Mouse (Mus musculus): ENCODE results near the gene Ddhd1.
"Not testable (repeated sequence)": the region's sequence is repeated elsewhere in the genome, so short reads cannot be mapped to it uniquely, and the experiment has no call there.

Ddhd1 gene

GRCm38 (mm10) chr14:45580923-45581827 lies 76.8 kb downstream of the Ddhd1 start:
- not testable (repeated sequence) for DNase-seq (ENCODE audit: low spot score in 2 of 2)

DNA sequence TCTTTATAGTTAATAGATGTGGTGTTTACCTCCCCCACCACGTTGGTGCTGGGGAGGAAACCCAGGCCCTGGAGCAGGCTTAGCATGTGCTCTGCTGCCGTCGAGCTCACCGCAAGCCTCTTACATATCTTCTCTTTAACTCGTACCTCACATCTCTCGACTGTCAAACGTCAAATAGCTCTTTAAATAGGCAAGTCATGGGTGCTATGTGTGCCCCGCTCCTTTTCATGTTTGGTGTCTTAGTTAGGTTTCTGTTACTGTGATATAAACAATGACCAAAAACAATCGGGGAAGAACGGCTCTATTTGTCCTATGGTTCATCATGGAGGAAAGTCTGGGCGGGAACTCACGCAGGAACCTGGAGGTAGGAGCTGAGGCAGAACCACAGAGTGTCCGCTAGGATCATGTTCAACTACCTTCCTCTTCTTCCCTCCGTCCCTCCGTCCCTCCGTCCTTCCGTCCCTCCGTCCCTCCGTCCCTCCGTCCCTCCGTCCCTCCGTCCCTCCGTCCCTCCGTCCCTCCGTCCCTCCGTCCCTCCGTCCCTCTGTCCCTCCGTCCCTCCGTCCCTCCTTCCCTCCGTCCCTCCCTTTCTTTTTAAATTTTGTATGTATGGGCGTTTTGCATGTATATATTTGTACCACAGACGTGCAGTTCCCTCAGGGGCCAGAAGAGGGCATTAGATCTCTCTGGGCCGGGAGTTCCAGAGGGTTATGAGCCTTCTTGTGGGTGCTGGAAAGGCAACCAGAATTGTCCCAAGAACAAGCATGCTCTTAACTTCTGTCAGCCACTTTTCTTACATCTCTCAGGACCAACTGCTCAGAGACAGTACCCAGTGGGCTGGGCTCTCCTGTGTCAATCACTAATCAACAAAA lies 91.6 kb downstream of the Ddhd1 start:
- DNase-seq (ENCODE audit: low spot score in 2 of 2), result peak; percentile 58 to 63

DNA sequence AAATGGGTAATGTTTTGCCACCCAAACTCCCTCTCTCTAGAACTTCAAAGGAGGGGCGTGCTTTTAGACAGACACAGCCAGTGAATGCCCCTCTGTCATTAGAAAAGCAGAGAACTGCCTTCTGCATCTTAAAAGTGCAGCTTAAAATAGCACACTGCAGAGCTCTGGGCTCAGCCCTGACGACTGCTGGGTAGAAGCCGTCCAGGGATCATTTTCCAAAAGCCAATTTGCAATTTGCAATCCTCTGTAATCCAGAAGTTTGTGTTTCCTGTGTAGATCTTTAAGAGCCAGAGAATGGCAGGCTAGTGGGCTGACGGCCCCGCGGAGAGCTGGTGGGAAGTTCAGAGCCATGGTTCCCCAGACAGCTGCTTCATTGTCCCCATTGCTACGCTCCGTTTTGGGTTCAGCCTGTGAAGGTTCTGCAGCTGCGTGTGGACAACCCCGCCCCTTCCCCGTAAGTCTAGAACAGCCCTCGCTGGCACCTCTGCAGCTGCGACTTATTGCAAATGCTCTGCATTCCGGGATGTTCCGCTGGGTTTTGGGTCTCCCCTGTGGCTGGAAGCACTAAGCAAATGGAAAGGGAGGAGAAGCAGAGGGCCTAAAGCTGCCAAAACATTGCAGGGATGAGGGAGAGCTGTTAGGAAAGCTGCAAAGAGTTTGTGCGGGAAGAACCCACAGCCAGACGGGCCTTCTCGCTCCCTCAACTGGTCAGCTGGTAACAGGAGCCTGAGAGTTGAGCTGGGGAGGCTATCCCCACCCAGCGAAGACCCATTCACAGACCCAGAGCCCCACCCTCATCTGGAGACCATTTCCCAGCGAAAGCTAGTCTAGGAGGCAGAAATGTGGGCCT lies 92.5 kb downstream of the Ddhd1 start:
- DNase-seq (ENCODE audit: low spot score in 2 of 2), result peak in 1 of 2 experiments; percentile 57

DNA sequence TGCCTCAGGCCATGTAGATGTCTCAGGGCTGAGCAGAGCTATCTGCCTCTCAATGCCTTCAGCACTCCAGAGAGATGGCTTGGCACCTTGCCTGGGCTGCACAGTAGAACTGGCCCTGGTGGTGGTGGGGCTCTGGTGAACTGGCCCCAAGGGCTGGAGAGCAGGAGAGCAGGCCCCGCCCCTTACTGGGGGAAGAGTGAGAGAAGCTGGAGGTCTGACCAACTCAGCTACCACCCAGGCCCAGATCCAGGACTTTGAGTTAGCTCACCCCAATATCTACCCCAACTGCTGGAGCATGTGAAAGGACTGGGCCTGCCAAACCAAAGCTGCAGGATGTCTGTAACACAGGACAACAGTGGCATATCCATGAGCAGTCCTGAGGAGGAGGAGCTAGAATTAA lies 94.4 kb downstream of the Ddhd1 start:
- peak in 1 of 2 experiments; percentile 64 for DNase-seq (ENCODE audit: low spot score in 2 of 2)

DNA sequence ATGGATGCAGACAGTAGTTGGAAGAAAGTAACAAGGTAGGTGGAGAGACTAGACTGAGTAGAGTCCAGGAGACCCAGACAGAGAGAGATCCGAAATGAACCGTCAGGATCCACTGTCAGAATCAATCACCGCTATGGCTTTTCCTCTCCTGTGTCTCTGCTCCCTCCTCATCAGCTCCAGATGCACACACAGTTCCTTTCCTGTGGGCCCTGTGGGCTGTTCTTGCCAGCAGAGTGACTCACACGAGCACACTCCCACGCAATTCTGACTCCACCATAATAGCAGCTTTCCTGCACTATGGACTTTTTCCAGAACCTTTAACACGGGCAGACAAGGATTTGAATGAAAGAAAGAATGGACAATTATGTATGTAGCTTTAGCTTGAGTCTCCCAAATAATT lies 96.3 kb downstream of the Ddhd1 start:
- peak in 1 of 2 experiments; percentile 30 for DNase-seq (ENCODE audit: low spot score in 2 of 2)

DNA sequence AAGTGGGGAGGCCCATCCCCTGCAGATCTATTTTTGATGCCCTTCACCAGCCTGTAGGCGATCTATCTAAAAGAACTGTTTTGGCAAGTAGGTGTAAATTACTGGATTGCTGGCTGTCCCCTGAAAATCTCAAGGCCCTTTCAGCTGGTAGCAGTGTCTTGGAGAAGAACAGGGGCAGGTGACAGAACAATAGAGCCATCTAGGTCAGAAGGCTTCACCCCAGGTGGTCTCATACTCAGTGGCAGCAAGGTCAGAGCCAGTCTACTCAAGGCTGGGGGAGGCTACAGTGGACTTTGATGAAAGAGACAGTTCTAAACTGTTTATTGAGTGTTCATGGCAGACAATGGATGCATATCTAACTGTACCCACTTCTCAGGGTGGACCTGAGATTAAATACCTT lies 98.9 kb downstream of the Ddhd1 start:
- DNase-seq (ENCODE audit: low spot score in 2 of 2), result no peak

GRCm38 (mm10) chr14:45554336-45554735 lies 103.6 kb downstream of the Ddhd1 start:
- no peak for DNase-seq (ENCODE audit: low spot score in 2 of 2)

- peak in 1 of 2 experiments; percentile 45 for DNase-seq (ENCODE audit: low spot score in 2 of 2)
Observed at GRCm38 (mm10) chr14:45553854-45554253, 104.1 kb downstream of the Ddhd1 start.

DNA sequence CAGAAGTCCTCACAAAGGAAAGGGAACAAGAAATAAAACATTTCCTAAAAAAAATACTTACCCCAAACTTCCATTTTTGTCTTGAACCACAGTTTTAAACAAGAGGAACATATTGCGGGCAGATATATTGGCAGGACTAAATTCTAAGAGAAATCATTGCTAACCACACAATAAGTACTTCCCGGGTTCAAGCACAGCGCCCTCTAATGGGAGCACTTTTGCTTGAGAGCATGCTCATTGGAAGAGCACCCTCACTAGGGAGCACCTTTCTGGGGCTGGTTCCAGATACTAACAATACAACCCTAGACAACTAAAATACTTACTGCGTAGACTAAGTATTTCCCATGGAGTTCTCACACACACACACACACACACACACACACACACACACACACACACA lies 105.5 kb downstream of the Ddhd1 start:
- DNase-seq (ENCODE audit: low spot score in 2 of 2), result no peak

DNA sequence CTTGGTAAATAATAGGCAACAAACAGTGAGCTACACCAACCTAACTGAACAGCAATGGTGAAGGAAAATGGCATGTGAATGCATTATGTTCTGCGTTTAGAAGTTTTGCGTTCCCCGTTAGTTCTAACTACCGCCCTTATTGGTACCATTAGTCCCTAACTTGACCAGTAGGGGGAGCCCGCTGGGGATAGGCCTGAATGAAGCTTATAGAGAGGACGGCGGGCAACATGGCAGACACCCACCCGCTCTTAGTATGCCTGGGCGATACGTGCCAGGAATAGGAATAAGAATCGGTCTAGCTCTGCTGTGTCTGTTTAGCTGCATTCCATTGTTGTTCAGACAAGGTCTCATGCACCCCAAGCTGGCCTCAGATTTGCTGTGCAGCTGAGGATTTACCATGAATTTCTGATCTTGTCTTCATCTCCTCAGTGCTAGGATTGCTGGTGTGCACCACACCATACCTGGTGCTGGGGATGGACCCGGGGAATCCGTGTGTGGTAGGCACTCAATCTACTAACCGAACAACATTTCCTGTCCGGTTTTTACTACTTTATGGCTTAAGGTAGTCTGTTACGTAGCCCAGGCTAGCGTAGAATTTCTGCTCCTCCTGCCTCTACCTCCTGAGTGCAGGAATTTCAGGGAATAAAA lies 106.7 kb downstream of the Ddhd1 start:
- no peak for DNase-seq (ENCODE audit: low spot score in 2 of 2)

- peak in 1 of 2 experiments; percentile 20 for DNase-seq (ENCODE audit: low spot score in 2 of 2)
Observed at GRCm38 (mm10) chr14:45550010-45550647, 107.8 kb downstream of the Ddhd1 start.

DNA sequence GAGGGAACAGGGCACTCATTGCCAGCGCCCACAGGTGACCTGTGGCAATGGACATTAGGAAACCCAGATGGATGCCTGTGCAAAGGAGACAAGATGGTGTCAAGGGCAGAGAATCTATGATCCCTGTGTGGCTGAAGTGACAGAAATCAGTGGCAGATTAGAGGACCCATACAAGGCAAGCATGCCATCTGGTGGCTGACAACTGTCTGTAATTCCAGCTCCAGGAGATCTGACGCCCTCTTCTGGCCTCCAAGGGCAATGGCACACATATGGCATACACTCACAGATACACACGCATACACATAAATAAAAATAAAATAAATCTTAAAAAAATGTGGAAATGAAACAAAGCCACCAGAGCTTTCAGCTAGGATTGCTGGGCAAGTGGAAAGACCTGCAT lies 109.8 kb downstream of the Ddhd1 start:
- no peak for DNase-seq (ENCODE audit: low spot score in 2 of 2)

GRCm38 (mm10) chr14:45544905-45545304 lies 113.0 kb downstream of the Ddhd1 start:
- no peak for DNase-seq (ENCODE audit: low spot score in 2 of 2)

DNA sequence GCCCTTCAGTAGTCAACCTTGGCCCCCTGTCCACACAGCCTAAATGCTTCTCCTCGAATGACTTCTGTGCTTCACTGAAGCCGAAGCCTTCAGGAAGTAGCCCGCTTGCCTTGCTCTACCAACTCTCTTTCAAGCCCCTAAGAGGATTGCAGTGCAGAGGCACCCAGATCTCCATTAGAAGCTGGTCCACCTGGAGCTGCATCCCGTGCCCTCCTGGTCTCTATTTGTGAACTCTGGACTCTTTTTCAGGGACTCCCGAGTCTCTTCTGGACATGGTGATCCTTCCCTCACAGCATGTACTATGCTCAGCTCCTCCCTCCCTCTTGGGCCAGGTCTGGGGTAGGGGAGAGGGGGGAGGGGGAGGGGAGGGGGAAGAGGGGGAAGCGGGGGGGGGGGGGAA lies 113.9 kb downstream of the Ddhd1 start:
- no peak for DNase-seq (ENCODE audit: low spot score in 2 of 2)

- DNase-seq (ENCODE audit: low spot score in 2 of 2), result peak; percentile 60 to 76
Observed at GRCm38 (mm10) chr14:45539659-45540468, 118.1 kb downstream of the Ddhd1 start.
